Mouse (Mus musculus): ENCODE data around the gene Vps25. TPM values are rescaled to one million over a fixed set of nuclear protein-coding genes. Genes with fewer than 3 reads are reported as not detected.

Gene Vps25
- total and polyA plus RNA-seq, 3 experiments, result 105 to 211 (median 132) TPM

DNA sequence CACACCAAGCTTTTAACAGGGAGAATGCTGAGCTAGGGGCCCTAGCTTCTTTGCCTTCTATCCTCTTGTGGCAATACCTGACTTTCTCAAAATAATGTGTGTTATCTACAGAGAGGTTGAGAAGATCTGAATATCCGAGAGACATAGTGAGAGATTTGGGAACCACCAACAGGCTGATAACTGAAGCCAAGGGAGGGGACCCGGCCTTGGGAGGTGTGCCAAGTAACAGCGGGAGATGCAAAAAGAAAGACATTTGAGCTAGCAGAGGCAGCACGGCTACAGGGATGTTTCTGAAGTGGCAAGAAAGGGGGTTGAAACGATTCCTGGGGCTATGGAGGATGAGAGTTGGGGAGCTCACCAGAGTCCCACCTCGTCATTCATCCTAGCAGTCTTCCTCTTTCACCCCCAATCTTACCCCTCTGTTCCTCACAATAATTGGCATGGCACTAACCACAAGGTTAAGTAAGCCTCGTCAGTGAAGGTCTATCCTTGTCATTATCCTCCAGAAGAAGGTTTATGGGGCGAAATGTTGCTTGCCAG is 24.1 kb upstream of the Vps25 start:
- Histone ChIP-seq H3K4me1 (ENCODE audit: control insufficient read depth in 1 of 2, insufficient read depth in 2 of 2) (peaks cover 6 to 32% of the 10 kb centered on the region in 2 experiments), H3K27me3 (replicated peaks) (peaks cover 30% of the 10 kb centered on the region), H3K36me3 (replicated peaks in 1 of 2; ENCODE audit: control insufficient read depth in 1 of 2, insufficient read depth in 1 of 2, low read length in 1 of 2) (no peaks in the 10 kb centered on the region), H3K79me2 (replicated peaks; ENCODE audit: control insufficient read depth, extremely low read depth, insufficient read depth, poor library complexity, severe bottlenecking) (peaks cover 4% of the 10 kb centered on the region; the same call in 1 of the 2 replicates), H3K4me3 (replicated peaks in 1 of 3; ENCODE audit: low read depth in 2 of 3, low read length in 2 of 3, poor library complexity in 1 of 3) (no peak overlapping the region), H3K9me3 (replicated peaks; ENCODE audit: low read length) (peaks cover 2% of the 10 kb centered on the region), H3K9ac (ENCODE audit: insufficient read depth, low read depth) (no peak overlapping the region), H3K4me2 (ENCODE audit: insufficient read depth, low read depth, poor library complexity, severe bottlenecking) (no peak overlapping the region), H3K27ac (ENCODE audit: insufficient read depth, low read depth) (no peak overlapping the region)
- in situ Hi-C loops (cut with MboI; ENCODE audit: low pct_ligation_motif_present, low pct_unique_long_range_greater_than_20kb, low sequenced_read_pairs) (no loop called here), dilution Hi-C loops (cut with MboI; ENCODE audit: extremely low pct_ligation_motif_present, extremely low pct_unique_long_range_greater_than_20kb, low sequenced_read_pairs) (no loop called here)
- TF ChIP-seq ZC3H11A (IDR thresholded peaks at IDR 0.05; ENCODE audit: low read depth, low read length), result no peak
- no peak for TF ChIP-seq GABPA (IDR thresholded peaks at IDR 0.05; ENCODE audit: insufficient replicate concordance, low read depth, low read length)
- TF ChIP-seq MAZ (IDR thresholded peaks at IDR 0.05; ENCODE audit: low read depth, low read length), result no peak
- TF ChIP-seq MAX (IDR thresholded peaks at IDR 0.05; ENCODE audit: low read length), result no peak
- no peak for TF ChIP-seq SMC3 (IDR thresholded peaks at IDR 0.05; ENCODE audit: low read depth, low read length)
- TF ChIP-seq TBP (conservative IDR thresholded peaks at IDR 0.05; ENCODE audit: low read depth, low read length), result no peak
- TF ChIP-seq PAX5 (IDR thresholded peaks at IDR 0.05; ENCODE audit: low read length), result no peak
- TF ChIP-seq CHD2 (IDR thresholded peaks at IDR 0.05; ENCODE audit: low read length), result no peak
- TF ChIP-seq MEF2A (IDR thresholded peaks at IDR 0.05; ENCODE audit: borderline replicate concordance, low read depth, low read length), result no peak
- no peak for TF ChIP-seq MAFK (IDR thresholded peaks at IDR 0.05; ENCODE audit: insufficient replicate concordance, low read length)
- TF ChIP-seq NRF1 (IDR thresholded peaks at IDR 0.05; ENCODE audit: low read depth, low read length), result no peak
- TF ChIP-seq BHLHE40 (IDR thresholded peaks at IDR 0.05; ENCODE audit: low read depth, low read length), result no peak
- no peak for TF ChIP-seq ZKSCAN1 (IDR thresholded peaks at IDR 0.05; ENCODE audit: borderline replicate concordance, low read depth, low read length)
- no peak for TF ChIP-seq ELF1 (IDR thresholded peaks at IDR 0.05; ENCODE audit: low read depth, low read length)
- TF ChIP-seq KAT2A (IDR thresholded peaks at IDR 0.05; ENCODE audit: insufficient replicate concordance, low read length), result no peak
- no peak for DNase-seq (ENCODE audit: extremely low read depth)

DNA sequence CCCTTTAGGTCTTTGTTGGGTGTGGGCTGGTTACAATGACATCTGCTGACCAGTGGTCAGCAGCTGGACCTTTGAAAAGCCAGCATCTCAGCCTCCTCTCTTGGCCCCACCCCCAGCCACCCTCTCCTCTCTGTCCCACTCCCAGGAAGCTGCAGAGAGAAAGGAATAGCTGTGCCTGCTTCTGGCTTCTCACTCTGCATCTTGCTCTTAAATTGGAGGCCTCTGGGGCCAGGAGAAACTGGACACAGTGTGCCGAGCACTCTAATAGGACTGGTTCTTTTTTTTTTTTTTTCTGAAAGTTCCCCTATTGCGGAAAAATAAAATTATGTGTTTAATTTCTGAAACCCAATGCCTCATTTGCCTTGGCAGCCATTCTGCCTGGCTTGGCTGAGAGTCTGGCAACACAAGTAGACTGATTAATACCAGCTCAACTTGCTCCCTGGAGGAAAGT is 23.4 kb upstream of the Vps25 start:
- Histone ChIP-seq H3K36me3 (replicated peaks in 1 of 2; ENCODE audit: control insufficient read depth in 1 of 2, insufficient read depth in 1 of 2, low read length in 1 of 2) (no peaks in the 10 kb centered on the region), H3K4me1 (ENCODE audit: control insufficient read depth in 1 of 2, insufficient read depth in 2 of 2) (peaks cover 6 to 26% of the 10 kb centered on the region in 2 experiments), H3K9me3 (replicated peaks; ENCODE audit: low read length) (peaks cover 2% of the 10 kb centered on the region), H3K79me2 (replicated peaks; ENCODE audit: control insufficient read depth, extremely low read depth, insufficient read depth, poor library complexity, severe bottlenecking) (no peaks in the 10 kb centered on the region), H3K27ac (ENCODE audit: insufficient read depth, low read depth) (no peak overlapping the region), H3K4me2 (ENCODE audit: insufficient read depth, low read depth, poor library complexity, severe bottlenecking) (no peak overlapping the region), H3K4me3 (replicated peaks in 1 of 3; ENCODE audit: low read depth in 2 of 3, low read length in 2 of 3, poor library complexity in 1 of 3) (no peak overlapping the region), H3K27me3 (replicated peaks) (peaks cover 30% of the 10 kb centered on the region), H3K9ac (ENCODE audit: insufficient read depth, low read depth) (no peak overlapping the region)
- dilution Hi-C loops (cut with MboI; ENCODE audit: extremely low pct_ligation_motif_present, extremely low pct_unique_long_range_greater_than_20kb, low sequenced_read_pairs), result no loop called here
- no peak for DNase-seq (ENCODE audit: extremely low read depth)
- in situ Hi-C loops (cut with MboI; ENCODE audit: low pct_ligation_motif_present, low pct_unique_long_range_greater_than_20kb, low sequenced_read_pairs), result no loop called here
- TF ChIP-seq USF2 (conservative IDR thresholded peaks at IDR 0.05; ENCODE audit: low read depth, low read length), result no peak
- no peak for TF ChIP-seq IRF4 (IDR thresholded peaks at IDR 0.05; ENCODE audit: low read depth, low read length)
- no peak for TF ChIP-seq SIN3A (IDR thresholded peaks at IDR 0.05; ENCODE audit: low read length)
- no peak for TF ChIP-seq ZMIZ1 (IDR thresholded peaks at IDR 0.05; ENCODE audit: low read depth, low read length)
- TF ChIP-seq NRF1 (IDR thresholded peaks at IDR 0.05; ENCODE audit: low read depth, low read length), result no peak

Measured in CH12.LX (cell line).